Mouse (Mus musculus) cerebellum, adult 18-20 months (tissue): Measurements from ENCODE around the gene Ddx42.
"Not testable (repeated sequence)": the region's sequence is repeated elsewhere in the genome, so short reads cannot be mapped to it uniquely, and the experiment has no call there.

Source experiments
- DNase-seq, 2 experiments: peaks; one replicate each; pipeline ENCODE4 v3.0.0; 2021

Ddx42 gene

DNA sequence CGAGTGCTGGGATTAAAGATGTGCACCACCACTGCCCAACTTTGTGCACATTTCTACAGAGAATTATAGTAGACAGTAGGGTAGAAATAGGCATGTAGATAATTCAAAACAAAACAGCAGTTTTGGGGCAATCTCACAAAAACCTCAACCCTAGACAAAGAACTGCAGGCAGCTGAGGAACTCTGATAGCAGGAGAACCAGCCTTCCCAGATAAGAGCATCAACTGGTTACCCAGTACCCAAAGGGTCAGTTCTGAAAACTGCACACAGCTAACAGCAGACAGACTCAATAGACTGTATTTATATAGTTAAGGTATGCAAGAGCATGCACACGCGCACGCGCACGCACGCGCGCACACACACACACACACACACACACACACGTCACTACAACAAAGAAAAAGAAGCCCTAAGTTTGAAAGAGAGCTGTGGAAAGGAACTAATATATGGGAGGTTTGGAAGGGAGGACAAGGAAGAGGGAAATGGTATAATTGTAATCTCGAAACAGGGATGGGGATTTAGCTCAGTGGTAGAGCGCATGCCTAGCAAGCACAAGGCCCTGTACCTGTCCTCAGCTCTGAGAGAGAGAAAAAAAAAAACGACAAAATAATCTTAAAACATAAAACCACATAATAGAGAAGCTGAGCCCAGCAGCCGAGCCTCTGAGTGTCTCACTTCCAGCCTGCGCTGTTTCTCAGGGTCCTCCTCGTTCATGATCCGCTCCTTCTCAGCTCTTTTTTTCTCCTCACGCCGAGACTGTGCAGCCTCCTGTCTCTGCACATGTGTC lies 15.2 kb upstream of the Ddx42 start:
- no peak for DNase-seq

DNA sequence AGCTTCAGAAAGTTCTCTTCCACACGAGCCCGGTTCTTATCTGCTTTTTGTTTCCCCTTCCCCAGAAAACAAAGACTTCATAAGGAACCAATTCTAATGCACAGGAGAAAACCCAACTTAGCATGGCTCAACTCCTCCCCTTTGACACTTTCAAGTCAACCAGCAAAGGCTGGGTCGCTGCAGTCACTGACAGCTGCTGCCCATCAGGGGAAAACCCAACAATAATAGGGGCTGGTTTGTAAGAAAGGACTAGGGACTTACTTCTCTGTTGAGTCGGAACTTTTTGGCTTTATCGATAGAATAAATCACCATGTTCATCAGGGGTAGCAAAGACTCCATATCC lies 14.6 kb upstream of the Ddx42 start, which contains the start of gene Strada:
TSS of gene Strada (minus strand) at position 46 of the 343 bp plus-strand sequence.
- DNase-seq, result no peak

DNA sequence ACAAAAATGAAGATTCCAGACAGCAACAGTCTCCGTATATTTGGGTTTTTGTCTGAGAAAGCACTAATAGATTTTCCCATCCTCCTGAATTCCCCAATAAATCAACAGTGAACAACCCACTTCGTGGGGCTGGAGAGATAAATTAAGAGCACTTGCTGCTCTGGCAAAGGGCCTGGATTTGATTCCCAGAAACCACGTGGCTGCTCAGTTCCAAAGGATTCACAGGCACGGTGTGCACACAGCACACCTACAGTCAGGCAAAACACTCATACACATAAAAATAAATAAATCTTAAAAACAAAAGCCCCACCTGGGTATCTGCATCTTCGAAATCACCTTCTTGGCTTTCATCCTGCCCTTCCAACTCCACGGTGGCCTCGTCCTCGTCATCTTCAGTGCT lies 4.0 kb upstream of the Ddx42 start:
- no peak for DNase-seq

DNA sequence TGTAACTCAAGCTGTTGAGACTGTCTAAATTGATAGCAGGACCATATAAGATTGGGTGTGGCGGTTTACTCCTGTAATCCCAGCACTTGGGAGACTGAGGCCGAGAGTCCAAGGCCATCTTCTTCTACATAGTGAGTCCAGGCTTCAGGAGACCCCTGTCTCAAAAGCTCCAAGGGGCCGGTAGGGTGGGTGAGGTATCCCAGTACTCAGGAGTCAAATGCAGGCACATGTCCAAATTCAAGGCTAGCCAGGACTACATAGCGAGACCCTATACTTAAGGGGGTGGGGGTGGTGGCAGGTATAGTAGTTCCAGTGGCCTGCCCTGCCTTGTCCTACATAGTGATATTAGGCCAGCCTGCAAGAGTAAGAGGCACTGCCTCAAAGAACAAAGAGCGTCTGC lies 1.9 kb upstream of the Ddx42 start:
- DNase-seq, result no peak

DNA sequence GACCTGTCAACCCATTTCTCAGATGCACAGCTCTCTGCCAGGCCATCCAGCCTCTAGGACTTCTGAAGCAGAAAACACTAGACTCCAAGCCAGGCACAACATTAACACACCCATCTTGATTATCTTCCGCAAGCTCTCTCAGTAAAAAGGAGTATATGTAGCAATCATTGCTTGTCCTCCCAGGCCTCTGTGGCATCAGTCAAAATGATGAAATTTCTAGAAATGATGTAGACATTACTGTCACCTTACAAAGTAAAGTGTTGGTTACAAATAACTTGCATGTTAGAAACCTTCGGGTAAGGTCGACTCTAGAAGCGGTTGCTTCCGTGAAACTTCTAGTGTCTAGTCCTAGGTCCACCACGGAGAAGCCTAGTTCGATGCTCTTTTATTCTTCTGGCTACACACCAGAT lies 1.3 kb upstream of the Ddx42 start:
- DNase-seq, result no peak

DNA sequence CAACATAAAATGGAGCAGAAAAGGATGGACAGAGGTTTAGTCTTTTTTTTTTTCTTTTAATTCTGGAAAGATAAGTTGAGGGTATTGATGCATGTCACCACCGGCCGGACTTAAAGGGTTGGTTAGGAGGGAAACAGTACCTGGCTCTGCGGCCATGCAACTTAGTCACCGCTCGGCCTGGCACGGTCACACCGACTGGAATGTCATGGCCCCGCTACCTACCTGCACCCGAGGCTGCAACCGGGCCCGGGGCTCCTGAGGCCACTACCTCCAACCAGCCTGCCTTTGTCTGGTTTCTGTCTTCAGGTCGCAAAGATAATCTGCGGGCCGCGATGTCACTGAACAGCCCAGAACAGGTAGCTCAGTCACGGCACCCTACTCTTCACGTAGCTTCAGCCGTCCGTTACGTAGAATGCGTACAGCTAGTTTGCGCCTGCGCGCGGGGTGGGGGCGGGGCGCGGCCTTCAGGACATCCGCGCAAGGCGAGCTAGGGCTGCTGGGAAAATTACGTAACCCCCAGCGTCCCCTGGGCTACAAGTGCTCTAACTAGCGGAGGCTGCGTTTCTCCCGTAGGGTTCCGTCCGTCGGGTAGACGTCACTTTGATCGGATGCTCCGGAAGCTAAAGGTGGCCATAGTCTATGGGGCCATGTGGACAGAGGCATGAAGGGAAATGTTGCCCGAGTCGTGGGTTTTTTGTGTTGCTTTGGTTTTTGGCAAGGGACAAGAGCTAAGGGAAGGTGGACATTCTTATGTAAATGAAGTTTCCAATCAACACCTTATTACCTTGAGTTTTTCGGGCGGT lies 598 bp upstream of the Ddx42 start, which contains the start of gene Ccdc47:
TSS of gene Ccdc47 (minus strand) at position 418 of the 803 bp plus-strand sequence.
- DNase-seq, result peak; percentile 95 to 98

DNA sequence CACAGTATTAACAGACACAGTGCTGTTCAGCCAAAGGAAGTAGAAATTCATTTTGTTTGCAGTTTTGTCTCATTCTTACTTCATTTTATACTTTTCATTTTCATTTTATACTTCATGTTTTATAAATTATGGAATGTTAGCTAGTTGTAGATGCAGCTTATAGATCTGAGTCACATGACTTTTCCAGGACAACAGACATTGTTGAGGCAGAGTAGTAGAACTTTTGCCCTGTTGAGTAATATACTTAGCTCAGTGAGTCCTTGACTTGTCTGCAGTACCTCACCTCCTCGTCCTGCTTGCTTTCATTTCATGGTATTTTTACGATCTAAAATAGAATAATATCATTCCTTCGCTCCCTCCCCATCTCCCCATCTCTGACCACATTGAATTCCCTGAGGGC lies 3.9 kb downstream of the Ddx42 start:
- no peak for DNase-seq

DNA sequence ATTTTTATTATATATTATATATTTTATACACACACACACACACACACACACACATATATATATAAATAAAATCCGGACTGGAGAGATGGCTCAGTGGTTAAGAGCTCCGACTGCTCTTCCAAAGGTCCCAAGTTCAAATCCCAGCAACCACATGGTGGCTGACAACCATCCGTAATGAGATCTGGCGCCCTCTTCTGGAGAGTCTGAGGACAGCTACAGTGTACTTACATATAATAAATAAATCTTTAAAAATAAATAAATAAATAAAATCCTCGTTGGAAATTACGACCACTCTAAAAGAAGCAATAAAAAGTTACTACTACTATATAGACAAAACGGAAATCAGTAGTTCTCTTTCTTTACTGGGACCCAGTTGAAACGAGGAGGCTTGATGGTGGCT lies 17.3 kb downstream of the Ddx42 start:
- DNase-seq, result not testable (repeated sequence)

DNA sequence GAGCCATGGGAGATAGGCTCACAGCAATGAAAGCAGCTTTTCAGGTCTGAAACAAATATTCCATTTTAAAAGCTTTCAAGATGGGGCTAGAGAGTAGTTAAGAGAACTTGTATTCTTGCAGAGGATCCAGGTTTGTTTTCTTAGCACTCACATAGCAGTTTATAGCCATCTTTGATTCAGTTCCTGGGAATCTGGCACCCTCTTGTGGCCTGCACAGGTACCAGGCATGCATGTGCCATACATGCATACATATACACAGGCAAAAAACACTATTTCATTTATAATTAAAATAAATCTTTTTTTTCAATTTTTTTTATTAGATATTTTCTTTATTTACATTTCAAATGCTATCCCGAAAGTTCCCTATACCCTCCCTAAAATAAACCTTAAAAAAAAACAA lies 30.1 kb downstream of the Ddx42 start:
- DNase-seq, result no peak

DNA sequence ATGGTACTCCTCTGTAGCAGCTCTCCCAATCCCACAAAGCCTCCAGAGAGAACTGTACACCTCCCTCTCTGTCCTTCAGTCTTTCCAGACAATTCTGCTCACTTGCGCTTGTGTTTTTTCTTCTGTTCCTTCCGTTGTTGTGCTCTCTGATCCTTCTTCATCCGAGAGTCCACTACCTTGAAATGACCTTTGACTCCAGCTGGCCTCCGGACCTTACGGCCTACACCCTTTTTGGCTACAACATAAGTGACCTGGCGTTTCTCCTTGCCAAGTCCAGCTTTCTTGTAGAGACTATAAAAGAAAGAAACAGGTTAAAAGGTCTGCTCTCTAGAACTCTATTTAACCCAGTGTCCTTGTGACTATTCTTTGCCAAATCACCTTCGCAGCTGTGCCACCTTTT lies 32.6 kb downstream of the Ddx42 start:
- no peak for DNase-seq

DNA sequence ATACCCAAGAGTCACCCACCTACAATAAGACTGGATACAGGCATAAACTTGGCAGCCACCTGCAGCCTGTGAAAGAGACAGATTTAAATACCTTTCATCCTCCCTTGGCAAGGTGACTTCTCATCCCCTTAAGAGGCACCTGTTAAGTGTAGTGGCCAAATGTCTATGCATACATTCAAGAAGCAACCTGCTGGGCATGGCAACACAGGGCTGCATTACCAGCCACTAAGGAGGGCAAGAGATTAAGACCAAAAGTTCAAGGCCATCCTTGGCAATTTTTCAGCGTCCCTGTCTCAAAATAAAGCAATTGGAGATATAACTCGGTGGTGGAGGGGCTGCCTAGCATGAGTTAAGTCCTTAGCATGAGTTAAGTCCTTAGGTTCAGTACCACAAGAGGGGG lies 38.0 kb downstream of the Ddx42 start:
- DNase-seq, result no peak

DNA sequence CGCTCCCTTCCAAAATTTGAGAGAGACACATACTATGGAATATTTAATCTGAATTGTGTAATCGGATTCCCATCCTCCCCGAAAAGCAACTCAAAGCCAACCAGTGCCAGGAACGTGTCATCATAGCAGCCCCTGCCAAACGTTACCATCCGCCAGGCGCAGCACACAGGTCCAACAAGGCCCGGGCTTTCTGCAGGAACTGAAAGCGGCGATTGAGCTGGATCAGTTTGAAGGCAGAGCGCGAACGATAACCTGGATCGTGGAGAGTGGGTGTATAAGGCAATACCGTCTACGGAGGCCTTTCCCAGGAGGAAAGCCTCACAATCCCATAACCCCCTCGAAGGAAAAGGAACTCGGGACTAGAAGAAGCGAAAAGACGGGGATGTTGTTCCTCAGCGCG lies 38.4 kb downstream of the Ddx42 start:
- no peak for DNase-seq

DNA sequence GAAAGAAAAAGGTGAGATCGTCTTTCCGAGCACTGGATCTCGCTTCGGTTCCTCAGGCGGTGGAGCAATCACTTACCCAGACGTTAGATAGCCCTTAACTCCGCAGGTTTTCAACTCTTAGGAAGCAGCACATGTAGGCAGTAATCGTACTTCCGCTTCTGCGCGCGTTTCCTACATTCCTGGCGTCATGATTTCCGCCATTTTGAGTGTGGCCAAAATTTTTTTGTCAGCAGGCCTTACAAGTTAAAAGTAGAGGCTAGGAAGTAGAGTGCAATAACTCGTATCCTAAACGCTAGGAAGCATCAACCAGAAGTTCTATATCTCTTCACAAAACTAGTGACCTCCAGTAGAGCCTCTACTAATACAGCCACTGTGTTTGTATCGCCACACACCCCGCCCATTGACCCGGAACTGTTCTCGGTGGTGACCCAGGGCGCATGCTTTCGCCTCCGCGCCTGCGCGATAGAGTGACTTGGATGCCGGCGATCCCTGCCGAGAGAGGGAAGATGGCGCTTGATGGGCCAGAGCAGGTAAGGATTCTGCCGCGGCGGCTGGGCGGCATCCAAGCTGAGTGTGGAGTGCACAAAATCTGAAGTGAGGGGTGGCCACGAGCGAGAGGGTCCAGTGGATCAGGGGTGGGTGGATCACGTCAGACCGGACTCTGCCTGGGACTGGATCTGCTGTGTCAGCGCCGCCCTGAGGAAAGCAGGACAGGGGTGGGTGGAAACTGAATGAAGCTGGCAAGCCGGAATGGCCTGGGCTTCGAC lies 39.1 kb downstream of the Ddx42 start, which contains the start of the genes Ftsj3 and Psmc5:
TSS of gene Ftsj3 (minus strand) at position 395 of the 767 bp plus-strand sequence.
TSS of gene Psmc5 (plus strand) at position 470 of the 767 bp plus-strand sequence.
- peak; percentile 98 to 99 for DNase-seq

DNA sequence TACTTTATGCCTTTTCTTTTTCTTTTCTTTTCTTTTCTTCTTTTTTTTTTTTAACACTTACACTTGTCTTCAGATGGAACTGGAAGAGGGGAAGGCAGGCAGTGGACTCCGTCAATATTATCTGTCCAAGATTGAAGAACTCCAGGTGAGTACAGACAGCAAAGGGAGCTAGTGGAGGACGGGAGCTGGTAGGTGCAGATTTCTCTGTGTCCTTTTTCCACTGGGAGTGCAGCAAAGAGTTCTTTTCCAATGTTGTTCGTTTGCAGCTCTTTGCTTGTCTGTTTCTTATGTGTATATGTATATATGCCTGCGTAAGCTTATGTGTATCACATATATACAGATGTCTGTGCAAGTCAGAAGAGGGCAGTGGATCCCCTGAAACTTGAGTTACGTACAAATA lies 40.0 kb downstream of the Ddx42 start:
- DNase-seq, result peak; percentile 64 to 73

DNA sequence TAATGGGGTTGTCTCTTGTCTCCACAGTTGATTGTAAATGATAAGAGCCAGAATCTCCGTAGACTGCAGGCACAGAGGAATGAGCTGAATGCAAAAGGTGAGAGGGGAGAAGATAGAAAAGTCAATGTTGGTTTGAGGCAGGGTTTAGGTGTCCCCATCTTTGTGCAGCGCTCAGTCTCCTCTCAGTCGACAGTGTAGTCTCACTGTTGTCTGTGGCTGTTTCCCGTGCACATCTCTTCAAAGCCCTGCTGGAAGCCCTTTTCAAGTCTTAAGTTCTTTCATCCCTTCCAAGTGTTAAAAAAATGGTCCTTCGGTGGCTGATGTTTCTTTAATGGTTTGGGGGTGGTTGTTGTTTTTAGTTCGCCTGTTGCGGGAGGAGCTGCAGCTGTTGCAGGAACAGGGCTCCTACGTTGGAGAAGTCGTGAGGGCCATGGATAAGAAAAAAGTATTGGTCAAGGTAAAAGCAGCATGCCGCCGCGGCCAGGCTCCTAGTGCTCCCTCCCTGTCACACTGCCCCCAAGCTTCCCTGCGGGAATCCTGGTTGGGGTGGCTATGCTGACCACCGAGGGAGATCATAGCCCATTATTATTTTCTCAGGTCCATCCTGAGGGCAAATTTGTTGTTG lies 44.2 kb downstream of the Ddx42 start:
- DNase-seq, result no peak

DNA sequence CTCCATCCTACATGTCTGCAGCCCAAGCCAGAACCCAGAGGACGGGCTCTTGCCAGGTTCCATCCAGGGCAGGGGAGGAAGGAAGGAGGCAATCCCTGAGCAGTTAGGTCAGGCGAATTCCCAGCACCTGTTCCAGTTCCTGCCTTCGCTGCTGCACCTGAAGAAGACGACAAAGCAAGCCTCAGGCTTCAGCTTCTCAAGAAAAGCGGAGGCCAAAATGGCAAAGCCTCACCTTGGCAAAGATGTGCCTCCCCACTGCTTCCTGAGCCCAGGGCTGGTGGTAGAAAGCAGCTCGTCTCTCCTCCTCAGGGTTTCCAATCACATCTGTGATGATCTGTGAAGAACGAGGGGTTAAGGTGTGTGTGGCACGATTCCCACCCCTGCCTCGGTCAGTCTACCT lies 47.2 kb downstream of the Ddx42 start:
- DNase-seq, result peak; percentile 46 to 53

DNA sequence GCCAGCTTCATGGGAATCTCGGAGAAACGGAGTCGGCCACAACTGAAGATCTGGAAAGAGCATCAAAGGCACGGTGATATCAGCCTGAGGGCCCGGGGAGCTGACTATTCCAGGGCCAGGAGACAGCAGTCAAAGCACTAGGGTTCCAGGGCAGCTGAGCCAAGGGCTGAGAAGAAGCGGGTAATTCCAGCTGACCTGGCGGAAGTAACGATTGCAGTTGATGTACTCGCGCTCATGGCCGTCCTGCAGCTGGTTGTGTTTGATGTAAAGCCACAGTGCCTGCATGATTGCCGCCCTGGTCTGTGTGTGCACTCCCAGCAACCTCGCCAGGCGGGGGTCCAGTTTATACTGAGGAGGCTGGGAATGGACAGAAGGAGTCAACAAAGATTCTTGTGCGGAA lies 48.3 kb downstream of the Ddx42 start:
- DNase-seq, result no peak

DNA sequence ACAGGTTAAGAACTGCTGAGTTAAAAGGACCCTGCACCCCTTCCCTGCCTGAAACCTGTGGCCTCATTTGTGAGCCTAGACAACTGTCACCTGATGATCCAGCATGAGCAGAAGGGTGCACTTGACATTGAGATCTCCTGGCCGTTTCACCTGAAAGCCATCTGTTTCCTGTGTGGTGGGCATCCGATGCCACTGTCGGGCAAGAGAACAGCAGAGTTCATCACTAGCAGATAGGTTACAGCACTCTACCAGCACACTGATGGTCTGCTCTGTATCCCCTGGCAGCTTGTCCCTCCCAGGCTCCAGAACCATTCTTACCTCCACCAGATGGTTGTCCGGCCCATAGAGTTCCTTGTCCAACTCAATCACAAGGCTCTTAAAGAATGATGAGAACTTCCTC lies 48.8 kb downstream of the Ddx42 start:
- DNase-seq, result no peak

DNA sequence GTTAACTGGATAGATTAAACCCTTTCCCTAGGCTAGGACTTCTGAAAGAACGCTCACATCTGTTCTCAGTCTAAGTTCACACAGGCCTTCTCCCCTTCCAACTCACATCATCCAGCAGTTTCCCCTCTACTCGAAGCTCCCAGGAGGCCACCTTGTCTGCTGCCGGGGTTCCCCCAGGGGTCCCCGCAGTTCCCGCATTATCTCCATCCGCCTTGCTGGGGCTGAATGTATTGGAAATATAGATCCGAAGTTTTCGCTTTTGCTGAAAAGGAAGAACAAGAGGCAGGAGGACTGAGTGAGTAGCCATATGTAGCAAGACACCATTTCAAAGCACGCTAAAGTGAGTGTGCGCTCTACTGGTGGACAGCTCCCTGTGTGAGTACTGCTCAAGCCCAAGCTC lies 49.7 kb downstream of the Ddx42 start:
- DNase-seq, result no peak

DNA sequence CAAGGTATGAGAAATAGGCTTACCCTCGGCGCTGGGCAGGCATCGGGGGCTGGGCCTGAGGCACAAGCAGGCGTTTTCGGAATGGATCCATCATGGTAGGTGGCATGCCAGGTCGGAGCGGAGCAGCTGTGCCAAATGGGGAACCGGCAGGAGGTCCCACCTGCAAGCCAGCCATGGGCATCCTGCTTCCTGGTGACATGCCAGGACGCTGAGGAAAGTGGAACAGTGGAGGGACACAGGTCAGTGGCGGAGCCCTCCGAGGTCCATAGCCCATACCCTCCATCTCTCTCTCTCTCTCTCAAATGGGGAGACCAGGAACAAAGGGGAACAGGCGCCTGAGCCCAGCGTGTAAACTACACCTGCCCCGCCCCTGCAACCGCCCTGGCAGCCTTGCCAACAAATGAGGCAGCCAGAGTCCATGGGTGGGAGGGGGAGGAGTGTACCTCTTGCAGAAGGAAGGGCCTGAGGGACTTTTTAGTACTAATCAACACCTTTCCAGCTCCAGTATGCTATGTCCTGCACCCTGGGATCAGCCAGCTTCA lies 50.7 kb downstream of the Ddx42 start:
- peak; percentile 95 to 96 for DNase-seq

DNA sequence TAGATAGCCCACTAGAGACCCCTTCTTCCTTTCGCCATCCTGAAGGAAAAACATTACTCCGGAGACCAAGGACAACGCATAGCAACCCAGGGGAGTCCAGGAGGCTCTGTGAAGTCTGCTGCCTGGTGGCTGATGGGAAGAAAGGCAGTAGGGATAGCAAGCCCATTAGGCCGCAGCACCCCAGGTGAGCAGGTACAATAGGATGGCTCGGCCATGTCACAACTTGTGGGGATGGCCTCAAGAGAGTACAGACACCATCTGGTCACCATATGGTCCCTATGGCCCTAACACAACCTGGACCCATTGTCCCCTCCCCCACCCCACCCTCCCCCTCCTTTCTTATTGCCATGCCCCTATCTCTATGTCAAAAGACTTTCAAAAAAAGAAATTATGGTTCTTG lies 51.1 kb downstream of the Ddx42 start:
- DNase-seq, result peak; percentile 78 to 80

DNA sequence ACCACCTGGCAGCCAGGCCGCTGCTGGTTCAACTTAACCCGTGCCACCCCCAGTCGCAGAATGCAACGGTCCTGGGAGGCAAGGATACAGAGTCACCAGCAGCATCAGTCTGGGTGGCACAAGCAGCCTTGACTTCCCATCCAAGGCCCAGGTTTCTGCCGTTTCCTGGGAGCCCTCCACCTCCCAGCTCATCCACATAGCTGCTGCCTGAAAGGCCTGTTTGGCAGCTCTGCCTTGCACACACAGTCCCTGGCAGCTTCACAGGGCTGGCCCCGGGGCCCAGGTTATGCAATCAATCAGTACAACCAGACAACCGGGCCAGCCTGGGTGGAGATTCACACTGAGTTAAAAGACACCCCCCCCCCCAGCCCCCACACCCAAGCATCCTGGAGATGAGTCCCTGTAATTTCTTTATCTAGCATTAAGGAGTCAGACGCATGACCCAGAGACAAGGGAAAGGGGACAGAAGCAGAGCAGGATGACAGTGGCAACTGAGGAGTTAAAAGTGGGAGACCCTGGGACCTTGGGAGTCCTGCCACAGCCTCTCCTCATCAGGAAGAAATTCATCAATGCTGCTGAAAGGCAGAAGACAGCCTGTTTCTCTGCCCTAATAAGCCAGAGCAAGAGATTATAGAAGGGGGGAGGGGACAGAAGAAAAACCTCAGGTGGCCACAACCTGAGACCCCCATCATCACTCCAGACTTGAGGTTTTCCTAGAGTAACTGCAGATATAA lies 51.8 kb downstream of the Ddx42 start:
- DNase-seq, result peak; percentile 93
